Mouse (Mus musculus) liver, embryonic 12.5 days (tissue): ENCODE results near the gene Dpp6. TPM values are rescaled to one million over a fixed set of nuclear protein-coding genes. Genes with fewer than 3 reads are reported as not detected.

Experiments used
- ATAC-seq: fragments of 200-750 bp; cut with Nextera tagmentation; 2 replicates; pipeline ENCODE4 v1.8.0; 2017; ENCODE audit warnings: moderate number of reproducible peaks, mild to moderate bottlenecking, moderate library complexity
- H3K27ac ChIP-seq: fragments of 300-500 bp; sonication (generic); 2 replicates; pipeline ENCODE4 v1.5.1; 2016; ENCODE audit warnings: mild to moderate bottlenecking
- H3K27me3 ChIP-seq: fragments of 300-500 bp; sonication (generic); replicated peaks from 2 replicates; pipeline ENCODE4 v1.6.1; 2016; ENCODE audit warnings: mild to moderate bottlenecking, moderate library complexity
- H3K36me3 ChIP-seq: fragments of 300-500 bp; sonication (generic); 2 replicates; pipeline ENCODE4 v1.6.1; 2016; ENCODE audit warnings: mild to moderate bottlenecking, moderate library complexity
- H3K4me1 ChIP-seq: fragments of 300-500 bp; sonication (generic); 2 replicates; pipeline ENCODE4 v1.6.1; 2016
- H3K4me2 ChIP-seq: fragments of 300-500 bp; sonication (generic); 2 replicates; pipeline ENCODE4 v1.6.1; 2016; ENCODE audit warnings: mild to moderate bottlenecking, moderate library complexity
- H3K4me3 ChIP-seq: fragments of 300-500 bp; sonication (generic); 2 replicates; pipeline ENCODE4 v1.5.1; 2016; ENCODE audit warnings: mild to moderate bottlenecking, moderate library complexity
- H3K9ac ChIP-seq: fragments of 300-500 bp; sonication (generic); 2 replicates; pipeline ENCODE4 v1.6.1; 2016; ENCODE audit warnings: mild to moderate bottlenecking, moderate library complexity
- H3K9me3 ChIP-seq: fragments of 300-500 bp; sonication (generic); replicated peaks from 2 replicates; pipeline ENCODE4 v1.6.1; 2016; ENCODE audit warnings: mild to moderate bottlenecking, moderate library complexity
- WGBS: fragments of 180-500 bp; shearing (Covaris S2); methylation state at CpG from one replicate; pipeline ENCODE4 v1.1.7; 2016; ENCODE audit not compliant: insufficient replicate concordance; 5-methylcytosine and 5-hydroxymethylcytosine counted together
- polyA plus RNA-seq: library from polyadenylated mRNA; unstranded; fragments of >200 nt; fragmentation: Nextera tagmentation; extraction: Ambion mirVana; gene quantifications from 2 replicates; pipeline ENCODE4 v1.2.1, GENCODE M21; 2016

Dpp6 gene
- polyA plus RNA-seq, 1 experiment from 2014 or later = 0.67 TPM

DNA sequence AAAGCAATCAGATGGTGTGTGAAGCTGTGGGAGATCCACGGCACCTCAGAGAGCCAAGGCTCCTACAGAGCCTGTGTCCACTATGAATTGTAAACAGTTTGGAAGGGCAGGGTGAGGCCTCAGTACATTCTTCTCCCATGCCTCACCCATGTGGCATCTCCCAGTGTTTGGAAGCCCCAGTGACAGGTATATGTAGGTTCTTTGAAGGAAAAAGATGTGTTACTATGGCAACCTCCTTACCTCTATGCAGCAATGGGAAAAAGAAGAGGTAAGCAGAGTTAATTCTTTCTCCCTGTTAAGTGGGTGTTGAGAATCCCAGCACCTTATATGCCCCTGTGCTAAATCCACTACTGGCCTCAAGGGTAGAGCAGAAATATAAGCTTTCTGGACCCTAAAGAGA is 351.5 kb downstream of the Dpp6 start:
- no peaks in the 10 kb centered on the region for H3K36me3 ChIP-seq
- H3K27me3 ChIP-seq = no peaks in the 10 kb centered on the region
- H3K4me3 ChIP-seq = no peak overlapping the region
- WGBS = 55% methylated on average over 1 of the region's 1 CpGs
- no peak for ATAC-seq
- H3K9me3 ChIP-seq = no peaks in the 10 kb centered on the region
- H3K9ac ChIP-seq = no peak overlapping the region
- no peak overlapping the region for H3K27ac ChIP-seq
- H3K4me1 ChIP-seq = no peaks in the 10 kb centered on the region
- H3K4me2 ChIP-seq = no peak overlapping the region

DNA sequence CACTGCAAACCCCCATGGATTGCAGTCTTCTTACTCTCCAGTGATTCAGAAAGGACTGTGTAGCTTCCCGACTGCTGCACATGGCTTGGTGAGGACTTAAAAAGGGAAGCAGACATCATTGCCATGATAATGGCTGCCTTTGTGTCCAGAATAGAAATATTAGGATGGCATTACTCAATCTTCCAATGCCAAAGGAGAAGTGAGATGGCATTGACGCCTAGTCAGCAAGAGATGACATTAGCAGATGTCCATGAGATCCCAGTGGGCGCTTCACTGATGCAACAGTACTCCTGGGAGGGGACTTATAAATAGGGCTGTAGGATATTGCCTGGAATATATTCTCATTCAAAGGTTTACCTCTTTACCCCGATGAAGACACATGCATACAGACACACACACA is 368.0 kb downstream of the Dpp6 start:
- 67% methylated on average over 4 of the region's 4 CpGs for WGBS
- no peak overlapping the region for H3K4me3 ChIP-seq
- H3K27me3 ChIP-seq = no peaks in the 10 kb centered on the region
- no peak for ATAC-seq
- H3K9me3 ChIP-seq = no peaks in the 10 kb centered on the region
- no peaks in the 10 kb centered on the region for H3K36me3 ChIP-seq
- H3K4me2 ChIP-seq = no peak overlapping the region
- no peak overlapping the region for H3K9ac ChIP-seq
- no peaks in the 10 kb centered on the region for H3K4me1 ChIP-seq
- H3K27ac ChIP-seq = no peak overlapping the region

DNA sequence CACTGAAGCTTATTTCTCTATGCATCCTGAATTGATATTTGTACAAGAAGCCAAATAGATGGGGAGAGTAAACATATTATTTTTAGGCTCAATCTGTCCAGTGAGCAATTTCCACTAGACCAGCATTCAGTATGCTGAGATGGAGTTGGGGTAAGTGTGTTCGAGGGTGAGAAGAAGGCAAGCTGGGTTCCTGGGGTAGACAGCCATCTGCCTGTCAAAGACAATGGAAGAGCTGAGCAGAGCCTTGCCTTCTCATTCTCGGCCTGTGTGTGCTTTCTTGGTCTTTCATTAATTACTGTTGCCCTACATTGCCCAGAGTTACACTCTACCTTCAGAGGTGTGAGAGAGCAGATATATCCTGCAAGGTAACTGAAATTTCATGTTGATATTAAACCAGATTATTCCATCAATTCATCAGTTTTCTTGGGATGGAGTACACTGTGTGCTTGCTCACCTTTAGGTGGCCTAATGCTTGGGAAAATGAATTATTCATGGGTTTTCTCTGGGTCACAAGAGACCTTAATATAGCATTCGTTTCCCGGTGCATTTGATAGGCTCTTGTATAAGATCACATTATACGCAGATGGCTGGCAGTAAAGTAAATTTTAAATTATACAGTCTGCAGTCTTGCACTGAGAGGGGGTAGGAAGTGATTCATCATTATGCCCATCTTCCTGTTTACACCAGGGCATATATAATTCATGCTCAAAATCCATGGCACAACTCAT is 374.4 kb downstream of the Dpp6 start:
- Histone ChIP-seq H3K9ac (no peak overlapping the region), H3K36me3 (no peaks in the 10 kb centered on the region), H3K4me1 (no peaks in the 10 kb centered on the region), H3K4me3 (no peak overlapping the region), H3K4me2 (no peak overlapping the region), H3K27ac (no peak overlapping the region), H3K27me3 (no peaks in the 10 kb centered on the region), H3K9me3 (no peaks in the 10 kb centered on the region)
- ATAC-seq = no peak
- 58% methylated on average over 5 of the region's 5 CpGs for WGBS

DNA sequence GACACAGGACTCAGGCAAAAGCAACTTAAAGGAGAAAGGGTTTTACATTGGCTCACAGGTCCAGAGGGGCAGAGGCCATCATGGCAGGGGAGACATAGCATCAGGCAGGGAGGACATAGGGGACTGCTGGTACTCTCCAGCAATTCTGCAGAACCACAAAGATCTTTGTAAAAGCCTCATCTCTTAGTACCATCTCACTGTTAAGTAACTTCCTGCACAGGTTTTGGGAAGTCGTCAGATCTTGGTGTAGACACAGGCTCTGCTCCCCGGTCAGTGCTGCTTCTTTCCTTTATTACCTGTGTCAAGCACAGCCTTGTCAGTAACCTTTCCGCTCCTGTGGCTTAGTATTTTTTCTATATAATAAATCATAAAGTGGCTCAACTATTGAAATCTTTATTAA is 377.2 kb downstream of the Dpp6 start:
- Histone ChIP-seq H3K27me3 (no peaks in the 10 kb centered on the region), H3K4me2 (no peak overlapping the region), H3K9ac (no peak overlapping the region), H3K9me3 (no peaks in the 10 kb centered on the region), H3K27ac (no peak overlapping the region), H3K36me3 (no peaks in the 10 kb centered on the region), H3K4me3 (no peak overlapping the region), H3K4me1 (no peaks in the 10 kb centered on the region)
- ATAC-seq = no peak
- 36% methylated on average over 3 of the region's 3 CpGs for WGBS

DNA sequence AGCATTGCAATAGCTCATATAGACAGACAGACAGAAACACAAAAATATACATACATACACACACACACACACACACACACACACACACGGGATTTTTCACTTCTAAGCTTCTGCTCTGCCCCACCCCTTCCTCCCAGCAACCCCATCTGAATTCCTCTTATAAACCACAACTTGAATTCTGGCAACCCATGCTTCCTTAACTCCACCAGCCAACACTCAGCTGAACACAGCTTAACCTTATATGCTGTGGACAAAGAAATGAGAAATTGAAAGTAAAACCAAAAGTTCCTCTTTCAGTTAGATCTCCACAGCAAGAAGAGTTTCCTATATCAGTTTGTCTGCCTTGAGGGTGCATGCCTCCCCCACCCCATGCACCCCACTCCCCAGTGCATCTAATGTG is 378.0 kb downstream of the Dpp6 start:
- 20% methylated on average over 1 of the region's 1 CpGs for WGBS
- ATAC-seq = no peak

DNA sequence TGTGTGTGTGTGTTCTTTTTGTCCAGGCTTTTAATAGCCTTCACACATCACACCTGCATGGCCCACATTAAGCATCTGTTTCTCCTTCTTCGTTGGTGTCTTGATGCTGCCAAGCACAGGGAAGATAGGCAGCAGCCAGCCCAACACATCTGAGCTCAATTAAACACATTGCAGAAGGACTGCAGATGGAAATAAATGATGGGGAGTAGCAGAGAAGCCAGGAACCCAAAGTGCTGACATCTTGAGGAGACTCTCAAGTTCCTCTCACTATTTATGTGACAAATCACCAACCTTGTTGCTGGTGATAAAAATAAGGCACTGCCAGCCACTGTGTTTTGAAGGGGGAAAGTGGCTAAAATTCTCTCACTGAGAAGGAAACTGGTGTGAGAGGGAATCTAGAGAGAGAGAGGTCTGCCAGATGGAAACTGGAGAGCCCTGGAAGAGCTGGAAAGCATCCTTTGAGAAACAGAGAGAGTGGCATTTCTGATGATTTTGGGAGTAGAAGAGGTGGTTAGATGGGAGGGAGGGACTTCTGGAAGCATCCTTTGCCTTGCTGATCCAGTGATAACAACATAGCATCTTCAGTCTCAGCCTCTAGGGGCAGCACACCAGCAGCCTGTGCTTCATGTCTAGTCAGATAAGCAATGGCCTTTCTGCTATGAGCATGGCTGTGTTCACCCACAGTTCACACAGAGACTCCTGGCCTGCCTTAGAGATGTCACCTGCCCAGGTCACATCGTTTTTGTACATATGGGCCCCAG is 383.8 kb downstream of the Dpp6 start:
- Histone ChIP-seq H3K4me3 (no peak overlapping the region), H3K9ac (no peak overlapping the region)
- WGBS = 14% methylated on average over 2 of the region's 2 CpGs

More for the DNA sequence above, 378.0 kb downstream of the Dpp6 start:
- Histone ChIP-seq H3K4me1 (no peaks in the 10 kb centered on the region), H3K27ac (no peak overlapping the region), H3K4me2 (no peak overlapping the region), H3K9me3 (no peaks in the 10 kb centered on the region), H3K36me3 (no peaks in the 10 kb centered on the region), H3K27me3 (no peaks in the 10 kb centered on the region), H3K4me3 (no peak overlapping the region), H3K9ac (no peak overlapping the region)

DNA sequence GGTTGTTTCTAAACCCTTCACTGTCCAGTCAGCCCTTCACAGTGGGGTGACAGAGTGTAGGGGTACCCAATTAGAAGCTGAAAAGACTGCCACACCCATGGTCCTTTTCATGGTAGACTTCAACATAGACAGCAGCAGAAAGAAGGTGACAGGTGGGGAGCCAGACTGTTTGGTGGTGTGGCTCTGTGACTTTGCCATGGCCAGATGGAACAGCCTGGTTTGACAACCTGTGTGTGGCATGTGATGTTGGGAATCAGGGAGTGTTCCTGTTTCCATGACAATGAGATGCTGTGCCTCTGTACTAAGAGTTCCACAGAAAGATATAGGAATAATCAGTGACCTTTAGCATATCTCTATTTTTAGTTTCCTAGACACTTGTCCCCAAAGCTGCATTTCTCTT is 386.1 kb downstream of the Dpp6 start:
- Histone ChIP-seq H3K9ac (no peak overlapping the region), H3K27me3 (no peaks in the 10 kb centered on the region), H3K27ac (no peak overlapping the region), H3K36me3 (no peaks in the 10 kb centered on the region), H3K4me2 (no peak overlapping the region), H3K9me3 (no peaks in the 10 kb centered on the region), H3K4me1 (no peaks in the 10 kb centered on the region), H3K4me3 (no peak overlapping the region)
- ATAC-seq = no peak

More for the DNA sequence above, 383.8 kb downstream of the Dpp6 start:
- no peaks in the 10 kb centered on the region for H3K4me1 ChIP-seq
- H3K9me3 ChIP-seq = no peaks in the 10 kb centered on the region
- no peak overlapping the region for H3K4me2 ChIP-seq
- no peak overlapping the region for H3K27ac ChIP-seq
- no peaks in the 10 kb centered on the region for H3K36me3 ChIP-seq
- ATAC-seq = no peak
- no peaks in the 10 kb centered on the region for H3K27me3 ChIP-seq

DNA sequence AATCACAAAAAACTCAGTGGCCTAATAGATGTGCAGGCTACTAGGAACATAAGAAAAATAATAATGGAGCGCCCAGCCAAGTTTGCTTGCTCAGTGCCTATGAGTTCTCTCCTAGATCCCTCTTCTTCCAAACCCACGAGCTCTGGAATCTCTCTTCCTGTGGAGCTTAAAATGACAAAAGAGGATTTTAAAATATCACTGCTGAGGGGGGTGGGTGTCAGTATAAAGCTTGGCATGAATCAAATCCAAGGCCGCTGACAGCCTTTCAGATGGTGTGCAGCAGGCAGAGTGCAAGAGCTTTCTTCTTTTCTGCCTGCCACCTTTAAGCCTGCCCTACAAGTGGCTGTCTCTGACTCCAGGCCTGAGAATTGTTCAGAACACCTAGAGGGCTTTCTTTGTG is 387.7 kb downstream of the Dpp6 start:
- Histone ChIP-seq H3K4me1 (no peaks in the 10 kb centered on the region), H3K9ac (no peak overlapping the region), H3K9me3 (no peaks in the 10 kb centered on the region), H3K27me3 (no peaks in the 10 kb centered on the region), H3K4me2 (no peak overlapping the region), H3K27ac (no peak overlapping the region), H3K4me3 (no peak overlapping the region), H3K36me3 (no peaks in the 10 kb centered on the region)
- ATAC-seq = no peak
- 52% methylated on average over 3 of the region's 3 CpGs for WGBS

DNA sequence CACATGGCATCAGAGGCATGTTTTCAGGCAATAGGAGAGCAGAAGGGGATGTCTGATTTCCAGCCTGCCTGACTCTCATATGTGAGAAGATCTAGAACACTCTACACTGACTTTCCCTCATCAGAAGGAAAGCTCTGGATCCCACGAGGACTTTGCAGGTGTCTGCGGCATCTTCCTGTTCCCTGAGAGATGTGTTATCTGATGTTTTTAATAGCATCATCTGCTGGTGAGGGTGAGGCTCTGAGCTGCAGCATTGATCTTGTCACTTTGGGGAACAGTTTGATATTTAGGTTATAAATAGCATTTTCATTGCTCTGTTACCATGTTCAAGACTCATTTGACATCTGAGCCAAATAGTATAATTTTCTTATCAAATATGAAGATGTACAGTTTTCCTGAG is 388.8 kb downstream of the Dpp6 start:
- Histone ChIP-seq H3K9me3 (no peaks in the 10 kb centered on the region), H3K4me1 (no peaks in the 10 kb centered on the region), H3K9ac (no peak overlapping the region), H3K27me3 (no peaks in the 10 kb centered on the region), H3K4me3 (no peak overlapping the region), H3K4me2 (no peak overlapping the region), H3K27ac (no peak overlapping the region), H3K36me3 (no peaks in the 10 kb centered on the region)
- WGBS = 49% methylated on average over 2 of the region's 2 CpGs
- no peak for ATAC-seq

DNA sequence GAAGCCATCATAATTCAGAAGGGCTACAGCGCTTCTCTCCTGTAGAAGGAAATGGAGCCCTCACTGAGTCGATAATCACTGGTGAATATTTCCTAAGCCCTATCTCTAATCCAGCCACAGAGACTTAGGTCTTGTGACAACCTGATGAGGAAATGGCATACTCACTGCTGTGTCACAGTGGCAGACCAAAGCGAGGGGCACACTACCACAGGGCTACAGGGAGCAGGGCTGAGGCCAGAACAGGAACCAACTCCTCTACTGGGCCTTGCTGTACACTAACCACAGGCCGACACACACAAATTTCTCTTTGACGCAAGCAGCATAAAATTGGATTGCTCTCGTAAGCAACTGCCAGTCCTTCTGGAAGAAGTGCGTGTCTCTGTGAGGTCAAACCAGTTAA is 389.2 kb downstream of the Dpp6 start:
- H3K9me3 ChIP-seq = no peaks in the 10 kb centered on the region
- H3K27me3 ChIP-seq = no peaks in the 10 kb centered on the region
- no peaks in the 10 kb centered on the region for H3K36me3 ChIP-seq
- no peaks in the 10 kb centered on the region for H3K4me1 ChIP-seq
- WGBS = 36% methylated on average over 7 of the region's 7 CpGs
- no peak for ATAC-seq
- H3K27ac ChIP-seq = no peak overlapping the region
- H3K4me2 ChIP-seq = no peak overlapping the region
- no peak overlapping the region for H3K9ac ChIP-seq
- no peak overlapping the region for H3K4me3 ChIP-seq

DNA sequence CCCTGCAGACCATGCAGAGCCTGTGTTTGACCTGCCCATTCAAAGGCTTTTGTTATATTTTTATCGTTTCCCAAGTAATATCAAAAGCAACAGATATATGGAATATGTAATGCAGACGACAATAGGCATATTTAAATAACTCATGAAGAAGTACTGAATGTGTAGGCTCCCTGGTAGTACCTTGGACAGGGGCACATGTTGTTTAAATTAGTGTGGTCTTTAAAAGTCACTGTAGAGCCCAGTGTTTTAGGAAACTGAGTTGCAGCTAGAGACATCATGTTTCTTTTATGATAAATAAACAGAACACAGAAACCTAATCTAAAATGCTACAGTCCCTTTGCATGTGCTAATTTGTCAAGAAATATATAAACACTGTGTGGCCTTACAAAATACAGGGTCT is 403.1 kb downstream of the Dpp6 start:
- no peaks in the 10 kb centered on the region for H3K27me3 ChIP-seq
- no peaks in the 10 kb centered on the region for H3K4me1 ChIP-seq
- no peak overlapping the region for H3K4me3 ChIP-seq
- no peaks in the 10 kb centered on the region for H3K9me3 ChIP-seq
- no peak overlapping the region for H3K27ac ChIP-seq
- H3K36me3 ChIP-seq = no peaks in the 10 kb centered on the region
- WGBS = 47% methylated on average over 2 of the region's 2 CpGs
- H3K4me2 ChIP-seq = no peak overlapping the region
- H3K9ac ChIP-seq = no peak overlapping the region
- ATAC-seq = no peak

DNA sequence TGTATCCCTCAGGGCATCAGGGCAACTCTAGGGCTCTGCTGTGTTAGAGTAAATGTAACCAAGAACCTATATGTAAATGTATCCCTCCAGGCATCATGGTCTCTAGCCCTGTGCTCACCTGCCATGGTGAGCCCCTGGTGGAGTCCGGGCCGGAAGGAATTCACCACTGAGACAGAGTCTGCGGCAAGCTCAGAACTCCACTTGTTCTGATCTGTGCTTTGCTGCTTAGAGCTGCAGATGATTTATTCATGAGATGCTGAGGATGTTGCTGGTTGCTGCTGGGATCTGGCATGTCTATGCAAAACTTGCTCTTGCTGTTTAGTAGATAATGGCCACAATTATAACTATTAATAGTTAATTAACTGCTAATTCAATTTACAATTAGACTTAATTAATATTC is 425.1 kb downstream of the Dpp6 start:
- Histone ChIP-seq H3K9me3 (no peaks in the 10 kb centered on the region), H3K9ac (no peak overlapping the region), H3K36me3 (no peaks in the 10 kb centered on the region), H3K27me3 (no peaks in the 10 kb centered on the region), H3K27ac (no peak overlapping the region), H3K4me3 (no peak overlapping the region), H3K4me1 (no peaks in the 10 kb centered on the region), H3K4me2 (no peak overlapping the region)
- 79% methylated on average over 3 of the region's 3 CpGs for WGBS
- no peak for ATAC-seq

DNA sequence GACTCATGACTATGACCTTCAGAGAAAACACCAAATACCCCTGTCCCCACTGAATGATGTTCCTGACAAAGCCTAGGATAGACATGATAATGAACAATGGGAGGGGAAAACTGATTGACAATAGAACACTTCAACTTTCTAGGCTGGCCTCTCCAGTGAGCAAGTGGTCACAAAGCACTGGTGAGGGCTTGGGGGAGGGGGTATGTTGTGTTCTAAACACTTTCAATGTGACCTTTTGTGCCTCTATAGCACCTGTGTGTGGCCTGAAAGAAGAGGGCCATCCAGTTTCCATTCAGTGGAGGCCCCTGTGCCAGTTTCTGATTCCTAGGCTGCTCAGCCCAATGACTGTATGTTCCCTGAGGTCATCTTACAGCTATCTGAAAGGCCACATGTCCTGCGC is 426.2 kb downstream of the Dpp6 start:
- Histone ChIP-seq H3K9ac (no peak overlapping the region), H3K36me3 (no peaks in the 10 kb centered on the region), H3K9me3 (no peaks in the 10 kb centered on the region), H3K4me3 (no peak overlapping the region), H3K4me1 (no peaks in the 10 kb centered on the region), H3K4me2 (no peak overlapping the region), H3K27me3 (no peaks in the 10 kb centered on the region), H3K27ac (no peak overlapping the region)
- 64% methylated on average over 1 of the region's 1 CpGs for WGBS
- ATAC-seq = no peak
